Mouse (Mus musculus): ENCODE measurements around the gene Csrp3. TPM values are rescaled to one million over a fixed set of nuclear protein-coding genes. Genes with fewer than 3 reads are reported as not detected.

Csrp3 gene
- polyA plus RNA-seq, 1 experiment from 2014 or later = 285 TPM

DNA sequence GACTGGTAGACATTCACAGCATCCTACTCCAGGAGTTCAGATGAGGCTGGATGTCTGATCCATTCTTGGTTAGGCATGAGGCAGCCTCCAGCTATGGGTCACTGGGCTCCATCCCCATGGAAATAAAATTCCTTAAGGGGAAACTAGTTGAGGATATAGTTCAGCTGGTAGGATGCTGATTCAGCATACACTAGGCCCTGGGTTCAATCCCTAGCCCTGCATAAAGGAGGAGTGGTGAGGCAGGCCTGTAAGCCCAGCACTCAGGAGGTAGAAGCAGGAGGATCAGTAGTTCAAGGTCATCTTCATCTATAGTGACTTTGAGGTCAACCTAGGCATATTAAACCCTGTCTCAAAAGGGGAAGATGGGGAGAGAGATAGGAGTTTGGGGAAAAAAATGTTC is 16.4 kb upstream of the Csrp3 start:
- H3K27ac ChIP-seq (replicated peaks; ENCODE audit: low read depth, low read length) = no peak overlapping the region
- no peak overlapping the region for H3K9ac ChIP-seq (ENCODE audit: low read depth, low read length)
- H3K27me3 ChIP-seq (replicated peaks; ENCODE audit: control insufficient read depth, insufficient read depth, low read length) = no peaks in the 10 kb centered on the region
- DNase-seq (ENCODE audit: low spot score) (no peak), ATAC-seq (ENCODE audit: low read depth) (no peak)
- no peak overlapping the region for H3K4me3 ChIP-seq (ENCODE audit: low read depth, low read length)
- H3K9me3 ChIP-seq (ENCODE audit: control insufficient read depth, low read length) = no peaks in the 10 kb centered on the region
- H3K4me2 ChIP-seq (ENCODE audit: low read depth, low read length) = no peak overlapping the region
- H3K4me1 ChIP-seq (ENCODE audit: control insufficient read depth, insufficient read depth, low read length) = no peaks in the 10 kb centered on the region
- peaks cover 37% of the 10 kb centered on the region for H3K36me3 ChIP-seq (ENCODE audit: control insufficient read depth, insufficient read depth, low read length)

DNA sequence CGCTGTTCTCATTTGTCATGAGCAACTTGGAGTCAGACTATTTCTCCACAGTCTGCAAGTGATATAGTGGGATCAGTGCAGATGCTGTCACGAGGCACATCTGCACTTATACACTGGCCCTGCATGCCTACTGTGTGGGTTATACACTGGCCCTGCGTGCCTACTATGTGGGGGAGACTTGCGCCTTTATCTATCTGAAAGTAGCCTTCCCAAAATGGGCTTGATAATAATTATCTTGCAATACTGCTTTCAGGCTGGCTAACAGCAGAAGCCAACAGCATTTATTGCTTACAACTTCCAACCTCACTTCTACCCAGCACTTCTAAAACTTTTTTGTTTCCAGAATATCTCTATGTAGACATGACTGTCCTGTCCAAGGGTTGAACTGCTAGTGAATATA is 14.0 kb upstream of the Csrp3 start:
- DNase-seq (ENCODE audit: low spot score) (no peak), ATAC-seq (ENCODE audit: low read depth) (no peak)
- Histone ChIP-seq H3K9me3 (ENCODE audit: control insufficient read depth, low read length) (no peaks in the 10 kb centered on the region), H3K4me3 (ENCODE audit: low read depth, low read length) (no peak overlapping the region), H3K9ac (ENCODE audit: low read depth, low read length) (no peak overlapping the region), H3K27ac (replicated peaks; ENCODE audit: low read depth, low read length) (no peak overlapping the region), H3K27me3 (replicated peaks; ENCODE audit: control insufficient read depth, insufficient read depth, low read length) (no peaks in the 10 kb centered on the region), H3K4me1 (ENCODE audit: control insufficient read depth, insufficient read depth, low read length) (no peaks in the 10 kb centered on the region), H3K4me2 (ENCODE audit: low read depth, low read length) (no peak overlapping the region), H3K36me3 (ENCODE audit: control insufficient read depth, insufficient read depth, low read length) (peaks cover 15% of the 10 kb centered on the region)
- 84% methylated on average over 4 of the region's 4 CpGs for WGBS

DNA sequence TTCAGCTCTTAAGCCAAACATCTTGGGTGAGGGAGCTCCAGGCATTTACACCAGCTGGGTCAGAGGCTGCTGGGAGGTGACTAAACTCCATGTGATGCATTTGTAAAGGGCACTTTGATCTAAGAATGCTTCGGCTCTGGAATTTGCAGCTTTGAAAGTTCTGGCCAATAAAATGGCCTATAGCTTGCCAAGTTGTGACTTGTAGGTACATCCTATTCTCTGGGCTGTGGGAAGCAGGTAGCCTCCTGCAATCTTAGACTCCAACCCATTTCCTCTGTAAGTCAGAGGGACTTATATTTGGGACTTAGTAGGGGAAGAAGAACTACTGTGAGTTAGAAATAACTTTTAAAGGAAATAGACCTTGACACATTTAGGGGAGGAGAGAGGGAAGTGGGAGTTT is 13.1 kb upstream of the Csrp3 start:
- Histone ChIP-seq H3K36me3 (ENCODE audit: control insufficient read depth, insufficient read depth, low read length) (peaks cover 9% of the 10 kb centered on the region), H3K27ac (replicated peaks; ENCODE audit: low read depth, low read length) (no peak overlapping the region), H3K4me1 (ENCODE audit: control insufficient read depth, insufficient read depth, low read length) (no peaks in the 10 kb centered on the region), H3K9me3 (ENCODE audit: control insufficient read depth, low read length) (no peaks in the 10 kb centered on the region), H3K4me3 (ENCODE audit: low read depth, low read length) (no peak overlapping the region), H3K27me3 (replicated peaks; ENCODE audit: control insufficient read depth, insufficient read depth, low read length) (no peaks in the 10 kb centered on the region), H3K9ac (ENCODE audit: low read depth, low read length) (no peak overlapping the region), H3K4me2 (ENCODE audit: low read depth, low read length) (no peak overlapping the region)
- DNase-seq (ENCODE audit: low spot score) (no peak), ATAC-seq (ENCODE audit: low read depth) (no peak)
- 37% methylated on average over 1 of the region's 1 CpGs for WGBS

DNA sequence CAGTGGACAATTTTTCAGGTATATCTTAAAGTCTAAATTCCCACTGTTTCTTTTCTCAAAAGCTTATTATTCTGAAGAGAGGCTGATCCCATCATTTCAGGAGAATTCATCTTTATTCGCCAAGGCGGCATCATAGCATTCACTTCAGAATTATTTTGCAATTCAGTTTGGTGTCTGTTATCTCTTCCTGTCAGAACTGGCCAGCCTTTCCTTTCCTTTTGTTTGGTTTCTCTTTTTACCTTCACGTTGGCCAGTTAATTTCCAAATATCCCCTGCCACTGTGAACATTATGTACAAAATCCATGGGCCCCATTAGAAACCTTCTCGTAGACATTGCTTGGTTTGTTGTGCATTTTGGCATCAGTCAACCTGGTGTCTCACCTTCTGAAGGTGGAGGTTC is 11.5 kb upstream of the Csrp3 start:
- ATAC-seq (ENCODE audit: low read depth) (no peak), DNase-seq (ENCODE audit: low spot score) (no peak)
- WGBS = 89% methylated on average over 4 of the region's 4 CpGs
- no peak overlapping the region for H3K27ac ChIP-seq (replicated peaks; ENCODE audit: low read depth, low read length)
- no peaks in the 10 kb centered on the region for H3K36me3 ChIP-seq (ENCODE audit: control insufficient read depth, insufficient read depth, low read length)
- H3K9me3 ChIP-seq (ENCODE audit: control insufficient read depth, low read length) = no peaks in the 10 kb centered on the region
- H3K4me3 ChIP-seq (ENCODE audit: low read depth, low read length) = no peak overlapping the region
- no peaks in the 10 kb centered on the region for H3K4me1 ChIP-seq (ENCODE audit: control insufficient read depth, insufficient read depth, low read length)
- H3K9ac ChIP-seq (ENCODE audit: low read depth, low read length) = no peak overlapping the region
- no peaks in the 10 kb centered on the region for H3K27me3 ChIP-seq (replicated peaks; ENCODE audit: control insufficient read depth, insufficient read depth, low read length)
- no peak overlapping the region for H3K4me2 ChIP-seq (ENCODE audit: low read depth, low read length)

DNA sequence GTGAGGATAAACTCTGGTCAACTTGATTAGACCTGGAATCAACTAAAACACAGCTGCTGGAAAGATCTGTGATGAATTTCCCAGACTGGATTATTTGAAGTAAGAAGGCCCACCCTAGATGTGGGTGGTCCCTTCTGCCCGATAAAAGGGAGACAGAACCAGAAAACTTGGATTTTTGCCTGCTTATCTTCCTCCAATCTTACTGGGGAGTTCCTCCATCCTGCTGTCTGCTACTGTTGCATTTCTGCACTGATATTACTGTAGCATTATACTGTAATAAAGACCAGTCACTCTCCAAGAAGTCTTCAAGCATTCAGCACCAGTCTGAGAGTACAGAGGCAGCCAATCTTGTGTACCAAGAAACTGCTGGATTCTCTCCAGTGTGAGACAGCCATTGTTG is 10.4 kb upstream of the Csrp3 start:
- Histone ChIP-seq H3K4me1 (ENCODE audit: control insufficient read depth, insufficient read depth, low read length) (no peaks in the 10 kb centered on the region), H3K36me3 (ENCODE audit: control insufficient read depth, insufficient read depth, low read length) (no peaks in the 10 kb centered on the region), H3K9me3 (ENCODE audit: control insufficient read depth, low read length) (no peaks in the 10 kb centered on the region), H3K4me3 (ENCODE audit: low read depth, low read length) (no peak overlapping the region), H3K4me2 (ENCODE audit: low read depth, low read length) (no peak overlapping the region), H3K27ac (replicated peaks; ENCODE audit: low read depth, low read length) (no peak overlapping the region), H3K9ac (ENCODE audit: low read depth, low read length) (no peak overlapping the region), H3K27me3 (replicated peaks; ENCODE audit: control insufficient read depth, insufficient read depth, low read length) (no peaks in the 10 kb centered on the region)
- DNase-seq (ENCODE audit: low spot score) (no peak), ATAC-seq (ENCODE audit: low read depth) (no peak)
- WGBS = 50% methylated on average over 1 of the region's 1 CpGs

DNA sequence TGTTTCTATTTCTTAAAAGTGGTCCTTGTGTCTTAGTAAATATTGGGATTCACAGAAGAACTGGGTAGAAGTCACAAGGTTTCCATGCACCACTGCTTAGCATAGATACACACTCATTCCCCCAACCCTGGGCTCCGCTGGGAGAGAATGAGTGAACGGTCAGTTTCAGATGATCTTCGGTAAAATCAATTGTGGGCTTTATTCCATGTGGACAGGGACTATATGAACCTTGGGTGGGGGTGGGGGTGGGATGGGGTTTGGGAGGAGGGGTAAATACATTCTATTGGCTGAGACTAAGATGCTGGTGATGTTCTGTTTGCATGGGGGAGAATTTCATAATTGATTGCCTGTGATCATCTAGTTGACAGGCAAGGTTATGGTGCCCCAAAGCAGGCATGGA is 7.6 kb upstream of the Csrp3 start:
- ATAC-seq (ENCODE audit: low read depth) (no peak), DNase-seq (ENCODE audit: low spot score) (no peak)
- 95% methylated on average over 3 of the region's 3 CpGs for WGBS

DNA sequence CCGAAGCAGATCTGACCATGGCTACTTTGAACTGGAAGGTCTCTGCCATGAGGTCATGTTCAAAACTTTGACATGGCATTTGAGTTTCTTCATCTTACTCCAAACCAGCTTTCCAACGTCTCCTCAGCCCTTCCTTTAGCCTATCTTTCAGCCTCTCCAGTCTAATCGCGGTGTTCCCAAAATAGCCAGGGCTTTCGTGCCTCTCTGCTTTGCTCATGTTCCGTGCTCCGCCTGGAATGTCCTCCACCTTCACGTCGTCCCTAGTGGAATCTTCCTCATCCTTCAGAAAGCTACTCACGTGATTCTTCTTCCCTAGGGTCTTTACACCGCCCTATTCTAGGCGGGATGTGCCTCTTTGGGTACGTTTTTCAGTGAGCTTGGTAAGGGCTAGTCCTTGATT is 5.7 kb upstream of the Csrp3 start:
- 86% methylated on average over 13 of the region's 13 CpGs for WGBS

More for the DNA sequence above, 7.6 kb upstream of the Csrp3 start:
- no peaks in the 10 kb centered on the region for H3K36me3 ChIP-seq (ENCODE audit: control insufficient read depth, insufficient read depth, low read length)
- H3K4me1 ChIP-seq (ENCODE audit: control insufficient read depth, insufficient read depth, low read length) = no peaks in the 10 kb centered on the region
- no peak overlapping the region for H3K27ac ChIP-seq (replicated peaks; ENCODE audit: low read depth, low read length)
- no peaks in the 10 kb centered on the region for H3K9me3 ChIP-seq (ENCODE audit: control insufficient read depth, low read length)
- H3K9ac ChIP-seq (ENCODE audit: low read depth, low read length) = no peak overlapping the region
- H3K4me3 ChIP-seq (ENCODE audit: low read depth, low read length) = no peak overlapping the region
- no peak overlapping the region for H3K4me2 ChIP-seq (ENCODE audit: low read depth, low read length)
- H3K27me3 ChIP-seq (replicated peaks; ENCODE audit: control insufficient read depth, insufficient read depth, low read length) = no peaks in the 10 kb centered on the region

DNA sequence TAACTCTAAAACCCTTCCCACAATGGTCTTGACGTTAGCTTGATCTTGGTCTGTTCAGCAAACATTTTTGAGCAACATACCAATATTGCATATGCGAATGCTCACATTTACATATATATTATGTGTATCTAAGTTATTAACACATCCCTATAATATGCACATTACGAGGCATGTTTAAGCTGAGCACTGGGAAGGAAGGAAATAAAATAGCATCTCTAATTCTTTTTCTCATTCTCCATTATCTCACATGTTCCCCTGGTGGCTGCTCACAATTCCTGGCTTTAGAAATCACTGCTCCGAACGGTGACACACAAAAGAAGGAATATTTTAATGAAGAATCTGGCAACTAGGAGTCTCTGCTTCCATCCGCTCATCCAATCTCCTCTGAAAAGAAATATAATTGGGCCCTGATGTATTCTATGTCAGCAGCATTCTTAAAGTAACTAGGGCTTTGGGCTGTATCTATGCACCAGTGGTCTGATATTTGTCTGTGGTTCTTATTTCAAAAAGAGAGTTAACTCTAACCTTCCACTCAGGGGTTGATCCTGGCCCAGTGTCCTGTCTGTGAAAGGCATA is 3.8 kb upstream of the Csrp3 start:
- ATAC-seq (ENCODE audit: low read depth) (no peak), DNase-seq (ENCODE audit: low spot score) (no peak)
- Histone ChIP-seq H3K27me3 (replicated peaks; ENCODE audit: control insufficient read depth, insufficient read depth, low read length) (no peaks in the 10 kb centered on the region), H3K9me3 (ENCODE audit: control insufficient read depth, low read length) (no peaks in the 10 kb centered on the region), H3K27ac (replicated peaks; ENCODE audit: low read depth, low read length) (no peak overlapping the region), H3K36me3 (ENCODE audit: control insufficient read depth, insufficient read depth, low read length) (no peaks in the 10 kb centered on the region), H3K9ac (ENCODE audit: low read depth, low read length) (no peak overlapping the region), H3K4me3 (ENCODE audit: low read depth, low read length) (no peak overlapping the region), H3K4me1 (ENCODE audit: control insufficient read depth, insufficient read depth, low read length) (no peaks in the 10 kb centered on the region), H3K4me2 (ENCODE audit: low read depth, low read length) (no peak overlapping the region)
- 81% methylated on average over 6 of the region's 6 CpGs for WGBS

More for the DNA sequence above, 5.7 kb upstream of the Csrp3 start:
- H3K9ac ChIP-seq (ENCODE audit: low read depth, low read length) = no peak overlapping the region
- no peaks in the 10 kb centered on the region for H3K36me3 ChIP-seq (ENCODE audit: control insufficient read depth, insufficient read depth, low read length)
- H3K9me3 ChIP-seq (ENCODE audit: control insufficient read depth, low read length) = no peaks in the 10 kb centered on the region
- H3K4me3 ChIP-seq (ENCODE audit: low read depth, low read length) = no peak overlapping the region
- H3K4me1 ChIP-seq (ENCODE audit: control insufficient read depth, insufficient read depth, low read length) = no peaks in the 10 kb centered on the region
- no peaks in the 10 kb centered on the region for H3K27me3 ChIP-seq (replicated peaks; ENCODE audit: control insufficient read depth, insufficient read depth, low read length)
- no peak overlapping the region for H3K27ac ChIP-seq (replicated peaks; ENCODE audit: low read depth, low read length)
- DNase-seq (ENCODE audit: low spot score) (no peak), ATAC-seq (ENCODE audit: low read depth) (no peak)
- H3K4me2 ChIP-seq (ENCODE audit: low read depth, low read length) = no peak overlapping the region

DNA sequence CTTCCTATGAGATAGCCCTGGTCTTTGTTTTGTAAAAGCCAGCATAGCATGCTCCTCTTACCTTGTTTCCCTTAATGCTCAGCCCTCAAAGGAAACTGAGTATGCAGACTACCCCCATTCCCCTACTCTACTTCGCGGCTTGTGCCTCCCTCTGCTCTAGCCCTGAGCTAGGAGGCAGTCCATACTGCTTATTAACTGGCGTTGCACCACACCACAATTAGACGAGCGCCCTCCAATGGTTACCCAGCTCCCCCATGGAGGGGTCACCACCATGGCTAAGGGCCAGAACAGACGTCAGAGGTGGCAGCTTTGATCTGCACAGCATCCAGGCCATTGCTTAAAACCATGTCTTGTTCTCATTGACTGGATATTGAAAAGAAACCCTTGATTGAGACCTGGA is 1.1 kb downstream of the Csrp3 start:
- Histone ChIP-seq H3K27ac (replicated peaks; ENCODE audit: low read depth, low read length) (no peak overlapping the region), H3K4me1 (ENCODE audit: control insufficient read depth, insufficient read depth, low read length) (no peaks in the 10 kb centered on the region), H3K9ac (ENCODE audit: low read depth, low read length) (no peak overlapping the region), H3K4me3 (ENCODE audit: low read depth, low read length) (no peak overlapping the region), H3K27me3 (replicated peaks; ENCODE audit: control insufficient read depth, insufficient read depth, low read length) (no peaks in the 10 kb centered on the region), H3K36me3 (ENCODE audit: control insufficient read depth, insufficient read depth, low read length) (no peaks in the 10 kb centered on the region), H3K4me2 (ENCODE audit: low read depth, low read length) (no peak overlapping the region), H3K9me3 (ENCODE audit: control insufficient read depth, low read length) (no peaks in the 10 kb centered on the region)
- DNase-seq (ENCODE audit: low spot score) = no peak
- 58% methylated on average over 6 of the region's 6 CpGs for WGBS
- ATAC-seq (ENCODE audit: low read depth) = no peak
